Mouse (Mus musculus) liver (tissue): ENCODE data around the gene Josd2.

ENCODE experiments used
- DNase-seq: peaks from one replicate; pipeline ENCODE4 v3.0.0-alpha.2; 2020; ENCODE audit warnings: mixed read lengths

Josd2 gene

DNA sequence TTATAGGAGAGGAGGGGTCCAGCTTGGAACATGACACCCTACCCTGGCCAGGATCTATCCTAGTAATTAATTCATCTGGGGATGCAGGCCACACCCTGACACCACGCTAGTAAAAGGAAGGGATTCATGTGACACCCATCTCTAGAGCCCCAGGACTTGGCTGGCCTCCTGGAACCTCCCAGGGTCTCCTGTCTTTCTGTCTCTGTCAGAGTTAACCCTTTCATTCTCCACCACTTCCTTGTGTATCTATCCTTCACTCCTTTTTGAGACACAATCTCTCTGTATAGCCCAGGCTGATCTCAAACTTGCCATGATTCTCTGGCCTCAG is 4.7 kb downstream of the Josd2 start:
- DNase-seq: no peak

DNA sequence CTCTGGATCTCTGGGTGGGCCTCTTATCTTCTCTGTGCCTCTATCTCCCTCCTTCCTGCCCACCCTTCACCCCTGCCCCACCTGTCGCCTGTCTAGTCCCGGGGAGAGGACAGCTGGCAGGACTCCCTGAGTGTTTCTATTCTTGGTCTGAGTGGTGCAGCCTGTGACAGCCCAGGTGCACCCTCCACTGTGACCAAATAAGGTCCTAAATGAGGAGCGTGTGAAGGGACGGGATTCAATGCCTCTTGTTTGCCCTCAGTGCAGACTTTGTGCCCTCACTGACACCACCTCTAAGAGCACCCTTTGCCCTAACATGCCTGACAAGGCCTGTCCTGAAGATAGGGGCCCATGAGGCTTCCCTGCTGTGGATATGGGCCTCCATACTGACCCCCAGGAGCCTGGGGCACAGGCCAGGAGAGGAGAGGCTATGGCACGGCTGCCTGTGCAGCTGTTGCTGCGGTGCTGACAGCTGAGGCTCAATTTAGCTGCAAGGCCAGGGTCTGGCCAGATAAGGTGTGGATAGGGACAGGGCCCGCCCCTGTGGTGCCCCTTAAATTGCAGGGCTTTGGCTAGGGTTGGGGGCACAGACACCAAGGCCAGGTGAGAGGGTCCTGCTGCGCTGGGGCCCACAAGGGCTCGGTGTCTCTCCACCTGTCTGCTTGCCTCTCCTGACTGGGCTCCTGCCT is 5.3 kb downstream of the Josd2 start:
- DNase-seq: peak; percentile 10

DNA sequence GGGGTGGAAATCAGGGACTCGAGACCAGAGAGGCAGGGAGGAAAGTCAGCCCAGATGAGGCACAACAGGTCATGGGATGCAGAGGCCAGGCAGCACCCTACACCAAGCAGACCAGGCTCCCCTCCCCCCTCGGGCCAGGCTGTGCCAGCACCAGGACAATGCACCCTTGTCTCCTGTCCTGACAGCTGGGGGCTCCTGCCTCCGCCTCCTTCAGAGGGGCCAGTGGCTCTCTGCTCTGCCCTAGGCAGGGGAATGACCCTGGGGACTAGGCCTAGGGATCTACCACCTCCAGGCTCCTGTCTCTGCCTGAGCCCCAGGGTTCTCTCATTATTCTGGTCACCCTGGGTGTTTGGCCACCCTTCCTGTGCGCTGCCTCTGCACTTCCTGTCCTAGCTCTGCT is 6.6 kb downstream of the Josd2 start:
- no peak for DNase-seq

DNA sequence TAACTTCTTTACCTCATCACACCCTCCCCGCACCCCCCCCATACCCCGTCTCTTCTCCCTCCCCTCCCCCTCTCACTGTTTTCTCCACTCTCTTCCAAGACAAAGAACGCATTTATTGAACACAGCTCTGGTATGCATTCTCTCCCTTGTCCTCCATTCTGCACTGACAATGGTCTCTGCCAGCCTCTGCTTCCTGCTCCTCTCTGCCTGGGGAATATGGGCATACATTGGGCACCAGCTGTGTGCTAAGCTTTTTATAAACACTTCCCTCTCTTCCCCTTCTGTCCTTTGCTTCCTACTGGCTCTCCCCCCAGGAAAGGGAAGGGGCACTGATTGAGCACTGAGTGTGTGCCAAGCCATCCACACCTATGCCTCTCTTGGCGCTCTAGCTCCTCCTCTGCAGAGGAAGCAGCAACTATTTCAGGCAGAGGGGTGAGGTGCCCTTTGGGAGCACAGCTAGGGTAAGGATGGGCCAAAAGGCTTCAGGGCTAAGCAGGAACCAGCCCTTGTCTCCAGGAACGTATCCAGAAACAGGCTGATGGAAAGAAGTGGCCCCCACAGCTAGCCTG is 7.3 kb downstream of the Josd2 start:
- no peak for DNase-seq

DNA sequence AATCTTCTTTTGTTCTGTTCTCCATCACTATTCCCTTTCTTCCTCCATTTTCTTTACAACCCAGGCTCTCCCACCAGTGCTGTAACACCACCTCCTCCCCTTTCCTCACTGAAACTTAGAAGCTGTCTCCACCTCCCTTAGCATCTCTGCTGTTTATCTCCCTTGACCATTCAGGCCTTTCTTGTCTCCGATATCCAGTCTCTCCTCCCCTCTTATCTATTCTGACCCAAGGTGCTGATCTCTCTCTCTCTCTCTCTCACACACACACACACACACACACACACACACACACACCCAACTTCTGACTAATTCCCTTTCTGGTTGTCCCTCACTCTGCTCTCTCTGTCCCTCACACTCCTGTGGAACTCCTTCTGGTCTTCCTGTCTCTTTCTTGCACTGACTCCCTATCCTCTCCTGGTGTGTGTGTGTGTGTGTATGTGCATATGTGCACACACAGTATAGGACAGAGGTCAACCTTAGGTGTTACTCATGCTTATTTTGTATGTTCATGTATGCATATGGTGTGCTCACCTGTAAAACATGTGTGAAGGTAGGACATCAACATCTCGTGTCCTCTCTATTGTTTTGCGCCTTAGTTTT is 15.2 kb downstream of the Josd2 start:
- DNase-seq: peak; percentile 70

DNA sequence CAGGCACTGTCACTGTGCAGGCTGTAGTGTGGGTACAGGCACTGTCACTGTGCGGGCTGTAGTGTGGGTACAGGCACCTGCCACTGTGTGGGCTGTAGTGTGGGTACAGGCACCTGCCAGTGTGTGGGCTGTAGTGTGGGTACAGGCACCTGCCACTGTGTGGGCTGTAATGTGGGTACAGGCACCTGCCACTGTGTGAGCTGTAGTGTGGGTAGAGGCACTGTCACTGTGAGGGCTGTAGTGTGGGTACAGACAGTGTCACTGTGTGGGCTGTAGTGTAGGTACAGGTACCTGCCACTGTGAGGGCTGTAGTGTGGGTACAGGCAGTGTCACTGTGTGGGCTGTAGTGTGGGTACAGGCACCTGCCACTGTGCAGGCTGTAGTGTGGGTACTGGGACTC is 16.3 kb downstream of the Josd2 start:
- no peak for DNase-seq

DNA sequence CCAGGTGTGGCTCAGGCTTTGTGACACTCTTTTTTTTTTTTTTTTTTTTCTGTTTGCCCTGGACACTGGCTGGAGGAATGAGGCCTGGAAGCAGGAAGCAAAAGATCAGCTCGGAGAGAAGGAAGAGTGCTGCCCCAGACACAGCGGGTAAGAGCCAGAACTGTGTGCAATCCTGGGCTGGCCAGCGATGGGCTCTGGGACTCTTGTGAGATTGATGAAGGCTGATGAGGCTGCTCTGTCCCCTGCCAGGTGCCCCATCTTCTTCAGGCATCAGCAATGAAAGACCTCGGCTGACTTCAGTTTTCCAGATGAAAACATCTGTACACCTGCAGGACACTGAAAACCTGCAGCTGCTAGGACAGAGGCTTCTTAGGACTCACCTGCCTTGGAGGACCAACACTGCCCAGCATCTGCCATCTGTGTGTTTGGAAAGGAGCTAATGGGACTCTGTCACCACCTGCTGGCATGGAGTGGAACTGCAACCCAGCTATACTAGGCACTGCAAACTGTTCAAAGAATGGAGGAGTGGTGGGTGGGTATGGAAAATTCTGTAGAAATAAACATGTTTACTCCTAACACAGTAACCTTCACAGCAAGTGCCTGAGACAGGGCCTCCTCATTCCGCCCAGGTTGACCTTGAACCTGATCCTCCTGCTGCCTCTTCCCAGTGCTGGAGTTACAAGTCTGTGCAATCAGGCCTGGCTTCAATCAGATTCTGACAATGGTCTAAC is 17.2 kb downstream of the Josd2 start:
- peak; percentile 87 for DNase-seq

DNA sequence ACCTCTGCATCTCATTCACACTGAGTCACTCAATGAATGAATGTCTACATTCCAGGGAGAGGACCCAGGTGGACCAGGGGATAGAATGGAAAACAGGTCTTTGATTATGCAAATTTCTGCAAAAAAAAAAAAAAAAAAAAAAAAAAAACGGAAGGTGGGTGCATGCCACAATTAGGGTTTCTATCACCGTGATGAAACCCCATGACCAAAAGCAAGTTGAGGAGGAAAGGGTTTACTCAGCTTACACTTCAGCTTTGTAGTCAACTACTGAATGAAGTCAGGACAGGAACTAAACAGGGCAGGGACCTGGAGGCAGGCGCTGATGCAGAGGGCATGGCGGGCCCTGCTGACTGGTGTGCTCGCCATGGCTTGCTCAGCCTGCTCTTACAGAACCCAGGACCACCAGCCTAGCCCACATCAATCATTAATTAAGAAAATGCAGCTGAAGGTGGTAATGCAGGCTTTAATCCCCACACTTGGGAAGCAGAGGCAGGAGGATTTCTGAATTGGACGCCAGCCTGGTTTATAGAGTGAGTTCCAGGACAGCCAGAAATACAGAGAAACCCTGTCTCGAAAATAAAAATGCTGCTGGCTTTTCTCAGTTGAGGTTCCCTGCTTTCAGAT is 17.9 kb downstream of the Josd2 start:
- DNase-seq: no peak

DNA sequence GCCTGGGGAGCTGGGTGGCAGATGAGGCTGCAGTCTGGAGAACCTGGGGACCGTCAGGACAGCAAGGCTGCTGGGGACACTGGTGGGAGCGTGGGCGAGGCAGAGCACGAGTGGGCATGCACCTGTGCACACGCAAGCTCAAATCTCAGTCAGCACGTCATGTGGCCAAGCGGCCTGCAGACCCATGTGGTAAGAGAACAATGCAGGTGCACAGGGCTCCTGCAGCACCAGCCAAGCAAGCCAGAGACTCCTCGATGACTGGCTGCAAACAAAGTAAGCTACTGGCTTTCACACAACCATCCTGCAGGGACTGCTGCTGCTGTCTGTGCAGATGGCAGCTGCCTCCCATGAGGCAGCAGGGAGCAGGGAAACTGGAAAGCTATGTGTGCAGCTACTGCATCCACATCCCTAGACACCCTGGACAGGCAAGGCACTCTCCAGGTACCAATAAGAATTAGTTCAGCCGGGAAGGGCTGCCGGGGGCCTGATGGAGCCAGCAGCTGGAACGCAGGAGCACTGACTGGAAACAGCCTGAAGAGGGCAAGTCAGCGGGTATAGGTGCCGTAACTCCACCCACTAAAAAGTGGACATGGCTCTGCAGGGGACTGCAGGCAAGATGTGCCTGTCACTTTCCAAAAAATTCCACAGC is 19.3 kb downstream of the Josd2 start:
- no peak for DNase-seq

DNA sequence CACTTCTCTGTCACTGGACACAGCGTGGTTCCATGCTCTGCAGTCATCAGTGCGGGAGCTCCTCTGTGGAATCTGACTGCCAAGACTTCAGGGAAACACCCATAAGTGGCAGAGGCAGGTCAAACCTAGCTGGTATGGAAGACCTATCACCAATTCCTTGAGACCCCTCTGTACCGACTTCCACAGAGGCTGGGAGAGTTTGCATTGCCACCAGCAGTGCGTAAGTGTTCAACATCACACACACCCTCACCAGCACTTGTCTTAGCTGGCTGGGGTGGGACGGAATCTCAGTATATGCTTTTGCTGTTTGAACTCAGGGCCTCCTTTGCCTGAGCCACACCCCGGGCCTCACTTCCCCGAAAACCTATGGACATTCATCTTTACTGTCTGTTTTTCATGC is 20.2 kb downstream of the Josd2 start:
- DNase-seq: no peak

DNA sequence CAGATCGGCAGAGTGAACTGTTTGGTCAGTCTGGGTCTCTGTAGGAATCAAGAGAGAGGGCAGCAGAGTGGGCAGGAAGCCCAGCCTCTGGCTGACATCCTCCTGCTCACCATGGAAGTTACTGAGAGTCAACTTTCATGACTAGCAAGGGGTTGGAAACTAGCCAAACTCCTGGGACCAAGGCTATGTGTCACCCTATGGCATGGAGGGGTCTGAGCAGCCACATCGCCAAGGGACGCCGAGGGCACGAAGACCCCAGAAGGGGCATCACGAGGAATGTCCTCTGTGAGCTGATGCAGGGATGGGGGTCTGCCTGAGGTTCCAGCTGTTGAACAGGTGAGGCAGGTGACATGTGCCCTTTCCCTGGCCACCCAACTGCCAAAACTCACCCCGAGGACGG is 20.8 kb downstream of the Josd2 start:
- no peak for DNase-seq

DNA sequence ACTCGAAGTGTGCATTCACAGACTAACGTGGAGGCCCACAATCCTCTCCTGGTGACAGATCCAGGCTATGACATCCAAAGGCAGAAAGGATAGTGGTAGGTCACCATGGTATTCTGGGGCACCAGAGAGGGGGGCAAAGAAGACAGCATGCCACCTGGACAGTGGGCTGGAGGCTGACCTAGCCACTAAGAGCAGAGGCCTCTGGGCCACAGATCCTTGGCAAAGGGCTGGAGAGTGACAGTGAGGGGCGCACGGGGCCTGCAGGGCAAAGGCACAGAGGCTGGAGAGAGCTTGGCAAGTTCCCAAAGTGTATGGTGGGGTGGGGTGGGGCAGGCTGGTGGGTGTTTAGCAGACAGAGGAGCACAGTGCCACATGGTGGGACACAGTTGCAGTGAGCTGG is 22.5 kb downstream of the Josd2 start:
- DNase-seq: no peak

DNA sequence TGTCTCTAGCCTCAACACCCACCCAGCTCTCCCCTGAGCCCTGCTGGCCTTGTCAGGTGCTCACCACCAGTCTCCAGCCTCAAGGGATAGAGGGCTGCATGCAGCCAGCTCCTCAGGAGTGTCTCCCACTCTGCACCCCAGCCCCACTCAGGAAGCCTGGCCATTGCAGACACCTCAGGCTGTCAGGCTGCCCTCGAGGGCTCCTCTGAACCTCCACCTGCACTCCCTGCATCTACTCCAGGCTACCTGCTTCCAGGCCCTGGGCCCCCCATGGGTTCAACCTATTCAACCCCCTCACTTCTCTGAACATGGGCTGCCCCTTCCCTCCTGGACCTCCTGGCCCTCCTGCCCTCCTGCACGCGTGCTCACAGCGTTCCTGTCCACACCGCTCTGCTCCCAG is 23.6 kb downstream of the Josd2 start:
- no peak for DNase-seq

DNA sequence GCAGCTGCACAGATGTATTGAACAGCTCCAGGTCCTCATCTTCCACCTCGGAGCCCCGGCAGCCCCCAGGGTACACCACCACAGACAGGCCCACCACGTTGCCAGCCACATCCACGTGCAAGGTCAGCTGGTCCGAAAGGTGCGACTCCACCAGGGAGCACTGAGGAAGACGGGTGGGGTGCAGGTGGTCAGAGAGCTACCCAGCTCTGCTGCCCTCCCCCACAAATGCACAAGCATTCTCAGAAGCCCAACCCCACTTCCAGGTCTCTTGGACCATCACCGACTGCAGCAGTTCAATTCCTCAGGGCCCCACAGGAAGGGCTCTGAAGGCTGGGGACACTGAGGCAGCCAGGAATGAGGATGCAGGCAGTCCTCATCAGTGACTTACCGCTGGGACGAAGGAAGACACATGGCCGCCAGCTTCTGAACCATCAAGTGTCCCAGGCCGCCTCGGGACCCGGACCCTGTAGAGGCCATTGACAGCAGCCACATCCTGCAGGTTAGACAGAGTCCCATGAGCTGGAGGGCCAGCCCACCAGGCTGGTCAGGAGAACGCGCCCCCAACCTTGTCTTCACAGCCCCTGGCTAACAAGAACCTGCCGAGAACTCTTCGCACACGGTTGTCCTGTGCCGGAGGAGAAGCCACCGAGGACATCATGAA is 24.5 kb downstream of the Josd2 start:
- DNase-seq: no peak

DNA sequence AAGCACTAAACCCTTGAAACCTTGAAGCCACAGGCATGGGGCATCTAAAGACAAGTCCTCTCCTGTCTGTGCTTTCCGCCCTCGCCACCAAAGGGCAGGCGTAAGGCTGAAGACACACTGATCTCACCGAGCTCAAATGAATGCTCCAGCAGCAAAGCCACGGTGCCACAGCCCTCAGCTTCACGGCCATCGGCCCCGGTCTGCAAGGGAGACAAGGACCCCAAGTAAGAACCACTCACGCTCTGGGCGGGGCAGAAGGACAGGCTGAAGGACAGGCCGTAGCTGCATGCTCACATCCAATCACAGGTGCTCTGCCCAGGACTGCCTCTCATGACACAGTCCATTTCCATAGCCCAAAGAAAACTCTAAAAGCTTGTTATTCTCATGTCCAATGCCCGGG is 26.9 kb downstream of the Josd2 start:
- no peak for DNase-seq

DNA sequence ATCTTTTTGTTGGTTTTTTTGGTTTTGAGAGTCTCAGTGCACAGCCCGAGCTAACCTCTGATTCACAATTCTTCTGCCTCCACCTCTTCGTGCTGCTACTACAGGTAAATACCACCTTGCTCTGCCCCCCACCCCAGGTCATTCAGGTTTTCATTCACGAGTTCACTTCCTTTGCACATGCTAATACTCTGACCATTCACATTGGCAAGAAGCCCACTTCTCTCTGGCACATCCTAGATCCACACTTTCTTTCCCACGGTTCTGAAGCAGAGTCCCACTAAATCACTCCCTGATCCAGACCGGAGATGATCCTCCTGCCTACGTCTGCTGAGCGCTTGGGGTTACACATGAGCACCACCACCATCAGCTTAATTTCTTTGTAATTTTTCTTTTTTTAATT is 27.3 kb downstream of the Josd2 start:
- no peak for DNase-seq

DNA sequence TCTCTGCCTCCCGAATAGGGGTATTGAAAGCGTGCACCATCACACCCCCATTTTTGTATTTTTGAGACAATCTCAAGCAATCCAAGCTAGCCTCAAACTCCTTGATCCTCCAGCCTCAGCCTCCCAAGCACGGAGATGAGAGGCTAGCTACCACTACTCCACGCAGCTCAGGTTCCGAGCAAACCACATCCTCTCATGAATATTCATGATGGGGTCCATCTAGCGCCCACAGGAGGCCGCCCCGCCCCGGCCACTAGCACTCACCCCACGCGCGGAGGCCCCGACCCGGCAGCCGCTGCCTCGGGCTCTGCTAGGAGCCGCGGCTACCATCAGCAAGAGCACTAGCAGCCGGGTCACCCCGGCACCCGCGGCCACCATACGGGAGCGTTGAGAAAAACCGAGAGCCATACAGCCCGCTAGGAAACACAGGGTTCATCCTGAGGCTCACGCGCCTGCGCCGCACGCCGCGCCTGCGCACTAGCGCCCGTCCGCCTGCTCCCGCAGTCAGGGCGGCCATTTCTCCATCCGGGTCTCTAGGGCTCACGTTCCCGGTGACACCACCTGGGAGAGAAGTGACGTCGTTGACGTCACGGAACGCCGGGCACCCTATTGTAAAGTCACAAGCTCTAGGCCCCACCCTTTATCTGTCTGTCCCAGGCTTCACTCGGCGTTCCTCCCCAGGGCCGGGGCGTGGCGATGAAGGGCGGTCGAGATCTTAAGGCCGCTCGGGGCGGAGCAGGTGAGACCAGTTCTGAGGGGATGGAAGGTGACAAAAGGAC is 28.4 kb downstream of the Josd2 start, which contains the start of the genes Emc10 and Fam71e1:
Gene Emc10 (minus strand): TSS at position 538 of the 779 bp plus-strand sequence.
Gene Fam71e1 (plus strand): TSS at position 590 of the 779 bp plus-strand sequence.
- peak; percentile 98 for DNase-seq

DNA sequence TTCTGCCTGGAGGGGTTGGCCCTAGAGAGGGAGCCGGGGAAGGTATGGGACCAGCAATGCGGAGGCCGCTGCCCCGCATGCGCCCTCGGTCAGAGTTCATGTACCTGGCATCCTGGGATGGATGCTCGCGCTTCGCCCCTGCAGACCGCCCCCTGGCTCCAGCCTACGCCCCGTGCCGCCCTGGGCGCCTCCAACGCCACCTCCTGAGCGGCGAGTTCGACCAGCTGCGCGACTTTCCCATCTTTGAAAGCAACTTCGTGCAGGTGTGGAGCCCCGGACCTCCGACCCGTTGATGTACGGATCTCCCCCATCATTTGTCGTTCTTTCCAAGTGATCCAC is 29.0 kb downstream of the Josd2 start:
- DNase-seq: no peak

DNA sequence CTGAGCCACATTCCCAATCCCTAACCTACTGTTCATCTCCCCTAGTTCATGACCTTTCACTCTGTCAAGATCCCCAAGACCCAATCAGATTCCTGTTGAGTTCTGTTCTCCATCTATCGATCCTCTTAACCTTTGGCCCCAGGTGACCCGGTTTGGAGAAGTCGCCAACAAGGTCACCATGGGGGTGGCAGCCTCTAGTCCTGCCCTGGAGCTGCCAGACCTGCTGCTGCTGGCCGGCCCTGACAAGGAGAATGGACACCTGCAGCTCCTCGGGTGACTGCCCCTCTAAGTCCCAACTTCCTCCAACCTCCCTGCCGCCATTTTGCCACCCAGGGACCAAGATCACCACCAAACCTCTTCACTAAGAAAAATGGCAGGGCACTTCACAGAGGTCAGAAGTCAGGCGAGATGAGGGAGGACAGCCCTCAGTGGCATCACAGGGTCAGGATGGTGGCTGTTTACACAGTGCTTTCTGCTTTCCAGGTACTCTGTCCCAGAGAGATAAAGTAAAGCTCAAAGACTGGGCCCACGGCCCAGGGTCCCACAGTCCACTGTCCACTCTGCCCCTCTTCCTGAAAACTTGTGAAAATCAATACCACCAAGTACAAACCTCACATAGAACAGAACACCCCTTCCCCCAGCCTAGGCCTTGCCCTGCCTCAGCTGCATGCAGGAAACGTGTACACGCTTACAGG is 29.7 kb downstream of the Josd2 start:
- no peak for DNase-seq

DNA sequence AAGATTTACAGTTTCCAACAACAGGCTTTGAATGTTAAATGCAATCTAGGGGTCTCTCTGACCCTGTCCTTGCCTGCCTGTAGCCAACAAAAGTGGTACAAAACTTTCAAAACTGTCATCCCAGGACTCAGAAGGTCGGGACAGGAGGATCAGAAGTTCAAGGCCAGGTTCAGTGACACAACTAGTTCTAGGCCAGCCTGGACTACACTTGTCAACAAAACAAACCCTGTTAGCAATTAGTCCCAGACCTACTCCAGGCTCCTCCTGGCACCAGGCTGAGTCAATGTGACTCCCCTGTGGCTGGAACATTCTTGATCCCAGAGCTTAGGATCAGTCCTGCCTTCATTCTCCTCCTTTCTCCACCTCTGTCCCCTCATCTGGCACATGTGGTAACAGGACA is 31.1 kb downstream of the Josd2 start:
- no peak for DNase-seq

DNA sequence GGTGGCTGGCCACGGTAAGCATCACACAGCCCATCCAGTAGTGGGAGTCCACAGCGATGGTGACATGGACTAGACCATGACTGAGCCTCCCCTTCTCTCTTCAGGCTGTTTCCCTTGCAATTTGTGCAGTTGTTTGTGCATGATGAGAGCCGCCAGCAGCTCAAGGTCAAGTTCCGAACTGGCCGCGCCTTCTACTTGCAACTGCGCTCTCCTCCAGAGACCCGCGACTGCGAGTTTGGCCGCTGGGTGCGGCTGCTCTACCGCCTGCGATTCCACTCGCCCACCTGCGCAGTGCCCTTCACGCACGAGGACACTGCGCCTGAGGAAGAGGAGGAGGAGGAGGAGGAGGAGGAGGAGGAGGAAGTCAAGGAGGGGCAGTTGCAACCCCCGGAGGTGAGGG is 32.3 kb downstream of the Josd2 start:
- DNase-seq: no peak
